Mouse (Mus musculus): Measurements from ENCODE around the gene Ifitm1.
A peak's percentile ranks its signal among the peaks of the same experiment; 100 is the strongest.

The Ifitm1 gene

GRCm38 (mm10) chr7:140966921-140967320 is at the start of gene Ifitm1:
Gene Ifitm1, plus strand, starts transcription at chr7:140967221.
- no peak for DNase-seq (ENCODE audit: low read depth, low spot score)

DNA sequence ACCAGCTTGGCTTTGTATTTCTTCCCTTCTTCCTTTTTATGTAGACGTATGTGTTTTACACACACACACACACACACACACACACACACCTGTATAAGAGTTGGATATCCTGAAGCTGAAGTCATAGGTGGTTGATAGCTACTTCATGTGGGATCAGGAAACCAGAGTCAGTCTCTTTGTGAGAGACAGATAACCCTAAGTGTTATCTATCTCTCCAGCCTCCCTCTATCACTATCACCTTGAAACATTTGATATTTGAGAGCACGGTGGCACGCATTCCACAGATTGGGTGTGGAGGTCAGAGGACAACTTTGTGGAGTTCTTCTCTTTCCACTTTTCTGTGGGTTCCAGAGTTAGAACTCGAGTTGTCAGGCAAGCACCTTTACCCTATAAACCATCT is 47.1 kb upstream of the Ifitm1 start:
- no peak for DNase-seq (ENCODE audit: low read depth, low spot score)

- DNase-seq (ENCODE audit: low read depth, low spot score), result no peak
Measured at GRCm38 (mm10) chr7:140920418-140921029, 46.5 kb upstream of the Ifitm1 start, which contains the start of gene Nlrp6. Gene Nlrp6, plus strand, starts transcription at chr7:140920902.

DNA sequence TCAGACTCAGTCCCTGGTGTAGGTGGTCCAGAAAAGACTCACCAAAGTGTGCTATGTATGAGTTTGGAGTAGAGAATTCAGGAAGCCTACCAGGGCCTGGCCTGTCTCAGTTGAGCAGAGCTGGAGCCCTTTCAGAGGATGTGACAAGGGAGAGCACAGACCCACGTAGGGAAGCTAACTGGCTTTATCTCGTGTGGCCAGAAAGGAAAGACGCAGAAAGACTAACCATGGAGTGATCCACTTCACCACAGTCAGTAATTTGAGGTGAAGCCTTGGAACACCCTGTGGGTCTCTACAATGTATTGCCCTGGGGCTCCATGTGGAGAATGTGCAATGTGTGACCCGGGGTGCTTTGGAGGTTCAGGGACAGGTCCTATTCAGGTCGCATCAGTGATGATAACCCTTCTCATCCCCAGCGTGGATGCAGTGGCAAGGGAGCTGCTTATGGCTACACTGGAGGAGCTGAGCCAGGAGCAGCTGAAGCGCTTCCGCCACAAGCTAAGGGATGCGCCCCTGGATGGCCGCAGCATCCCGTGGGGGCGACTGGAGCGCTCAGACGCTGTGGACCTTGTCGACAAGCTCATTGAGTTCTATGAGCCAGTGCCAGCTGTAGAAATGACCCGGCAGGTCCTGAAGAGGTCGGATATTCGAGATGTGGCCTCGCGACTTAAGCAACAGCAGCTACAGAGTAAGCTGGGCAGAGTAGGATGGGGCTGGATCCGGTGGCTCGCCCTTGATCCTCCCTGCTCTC is 45.6 kb upstream of the Ifitm1 start:
- DNase-seq (ENCODE audit: low read depth, low spot score), result no peak

DNA sequence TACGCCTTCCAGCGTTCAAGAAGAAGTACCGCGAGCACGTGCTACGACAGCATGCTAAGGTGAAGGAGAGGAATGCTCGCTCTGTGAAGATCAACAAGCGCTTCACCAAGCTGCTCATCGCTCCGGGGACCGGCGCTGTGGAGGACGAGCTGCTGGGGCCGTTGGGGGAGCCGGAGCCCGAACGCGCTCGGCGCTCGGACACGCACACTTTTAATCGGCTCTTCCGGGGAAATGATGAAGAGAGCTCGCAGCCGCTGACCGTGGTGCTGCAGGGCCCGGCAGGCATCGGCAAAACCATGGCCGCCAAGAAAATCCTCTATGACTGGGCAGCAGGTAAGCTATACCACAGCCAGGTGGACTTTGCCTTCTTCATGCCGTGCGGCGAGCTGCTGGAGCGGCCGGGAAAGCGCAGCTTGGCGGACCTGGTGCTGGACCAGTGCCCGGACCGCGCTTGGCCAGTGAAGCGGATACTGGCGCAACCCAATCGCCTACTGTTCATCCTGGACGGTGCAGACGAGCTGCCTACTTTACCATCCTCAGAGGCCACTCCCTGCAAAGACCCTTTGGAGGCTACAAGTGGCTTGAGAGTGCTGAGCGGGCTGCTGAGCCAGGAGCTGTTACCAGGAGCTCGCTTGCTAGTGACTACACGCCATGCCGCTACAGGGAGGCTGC is 44.5 kb upstream of the Ifitm1 start:
- no peak for DNase-seq (ENCODE audit: low read depth, low spot score)

DNA sequence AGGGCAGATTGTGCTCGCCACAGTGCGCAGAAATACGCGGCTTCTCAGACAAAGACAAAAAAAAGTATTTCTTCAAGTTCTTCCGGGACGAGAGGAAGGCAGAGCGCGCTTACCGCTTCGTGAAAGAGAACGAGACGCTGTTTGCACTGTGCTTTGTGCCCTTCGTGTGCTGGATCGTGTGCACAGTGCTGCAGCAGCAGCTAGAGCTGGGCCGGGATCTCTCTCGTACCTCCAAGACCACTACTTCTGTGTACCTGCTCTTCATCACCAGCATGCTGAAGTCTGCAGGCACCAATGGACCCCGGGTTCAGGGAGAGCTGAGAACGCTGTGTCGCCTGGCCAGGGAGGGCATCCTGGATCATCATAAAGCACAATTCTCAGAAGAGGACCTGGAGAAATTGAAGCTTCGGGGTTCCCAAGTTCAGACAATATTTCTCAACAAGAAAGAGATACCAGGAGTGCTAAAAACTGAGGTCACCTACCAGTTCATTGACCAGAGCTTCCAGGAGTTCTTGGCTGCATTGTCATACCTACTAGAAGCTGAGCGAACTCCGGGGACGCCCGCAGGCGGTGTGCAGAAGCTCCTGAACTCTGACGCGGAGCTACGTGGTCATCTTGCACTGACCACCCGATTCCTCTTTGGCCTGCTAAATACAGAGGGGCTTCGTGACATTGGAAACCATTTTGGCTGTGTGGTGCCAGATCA is 43.8 kb upstream of the Ifitm1 start:
- DNase-seq (ENCODE audit: low read depth, low spot score), result no peak

DNA sequence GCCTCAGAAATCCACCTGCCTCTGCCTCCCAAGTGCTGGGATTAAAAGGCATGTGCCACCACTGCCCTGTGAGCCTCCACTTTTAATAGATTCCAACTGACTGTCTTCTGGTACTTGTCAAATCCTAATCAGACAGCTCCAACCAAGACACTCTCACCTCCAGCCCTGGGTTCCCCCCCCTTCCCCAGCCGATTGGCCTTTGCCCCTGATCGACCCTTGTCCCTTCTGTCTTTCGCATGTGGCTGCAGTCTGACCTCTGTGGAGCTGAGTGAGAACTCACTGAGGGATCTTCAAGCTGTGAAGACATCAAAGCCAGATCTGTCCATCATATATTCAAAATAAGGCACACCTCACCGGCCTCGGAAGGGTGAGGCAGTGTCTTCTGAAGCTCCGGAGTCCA is 39.8 kb upstream of the Ifitm1 start:
- DNase-seq (ENCODE audit: low read depth, low spot score), result no peak

- DNase-seq (ENCODE audit: low read depth, low spot score), result no peak
Measured at GRCm38 (mm10) chr7:140938436-140938835, 28.6 kb upstream of the Ifitm1 start.

- no peak for DNase-seq (ENCODE audit: low read depth, low spot score)
Measured at GRCm38 (mm10) chr7:140938896-140939295, 28.1 kb upstream of the Ifitm1 start.

- DNase-seq (ENCODE audit: low read depth, low spot score), result no peak
Measured at GRCm38 (mm10) chr7:140939669-140940171, 27.3 kb upstream of the Ifitm1 start.

DNA sequence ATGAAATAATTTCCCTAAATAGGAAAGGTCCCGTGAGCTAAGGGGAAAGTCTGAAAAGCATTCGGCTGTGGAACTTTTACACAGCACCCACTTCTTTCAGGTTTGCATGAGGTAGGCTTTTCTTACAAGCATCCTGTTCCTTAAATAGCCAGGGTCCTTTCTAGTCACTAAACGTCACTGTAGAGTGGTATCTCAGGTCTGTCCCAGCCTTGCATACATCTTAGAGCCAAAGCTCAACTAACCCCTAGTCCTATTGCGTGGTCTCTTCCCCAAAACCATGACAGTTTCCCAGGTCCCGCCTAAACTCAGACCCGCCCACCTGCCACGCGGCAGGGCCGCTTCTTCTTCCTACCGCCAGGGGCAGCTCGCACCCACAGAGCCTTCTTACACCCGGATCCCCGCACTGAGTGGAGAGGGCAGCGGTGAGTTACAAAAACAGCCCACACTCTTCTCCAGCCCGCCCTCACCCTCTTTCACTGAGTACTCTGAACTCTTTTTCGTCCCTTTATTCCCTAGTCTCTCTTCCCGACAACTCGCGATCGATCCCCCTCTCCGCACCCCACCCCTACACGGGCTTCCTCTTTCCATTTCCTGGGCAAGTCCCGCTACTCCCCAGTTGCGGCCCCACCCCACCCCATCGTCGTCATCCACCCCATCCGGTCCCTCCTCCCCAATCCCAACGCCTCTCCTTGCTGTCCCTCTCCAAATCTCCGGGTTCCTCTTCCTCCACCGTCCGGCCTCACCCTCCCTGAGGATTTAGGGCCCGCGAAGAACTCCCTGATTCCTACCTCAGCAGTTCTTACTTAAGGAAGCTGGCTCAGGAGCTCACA is 25.6 kb upstream of the Ifitm1 start, which contains the start of gene Pgghg:
Gene Pgghg, plus strand, starts transcription at position 170 of the 830 bp plus-strand sequence.
- peak; percentile 92 for DNase-seq (ENCODE audit: low read depth, low spot score)

- no peak for DNase-seq (ENCODE audit: low read depth, low spot score)
Measured at GRCm38 (mm10) chr7:140942341-140942740, 24.7 kb upstream of the Ifitm1 start.

GRCm38 (mm10) chr7:140942811-140943210 is 24.2 kb upstream of the Ifitm1 start:
- no peak for DNase-seq (ENCODE audit: low read depth, low spot score)

DNA sequence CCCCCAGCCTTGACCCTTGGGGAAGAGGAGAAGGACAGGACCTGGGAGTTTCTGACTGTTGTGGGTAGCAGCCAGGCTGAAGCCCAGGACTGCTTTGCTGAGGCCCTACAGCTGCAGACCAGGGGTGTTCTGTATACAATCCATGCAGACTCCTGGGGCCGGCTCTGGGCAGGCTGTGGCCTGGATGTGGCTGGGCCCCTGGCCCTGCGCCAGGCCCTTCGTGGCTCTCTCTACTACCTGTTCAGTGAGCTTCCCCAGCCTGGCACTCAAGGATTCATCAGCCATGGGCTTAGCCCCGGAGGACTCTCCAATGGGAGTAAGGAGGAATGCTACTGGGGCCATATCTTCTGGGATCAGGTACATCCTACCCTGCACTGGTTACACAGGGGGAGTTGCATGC is 23.7 kb upstream of the Ifitm1 start:
- DNase-seq (ENCODE audit: low read depth, low spot score), result no peak

DNA sequence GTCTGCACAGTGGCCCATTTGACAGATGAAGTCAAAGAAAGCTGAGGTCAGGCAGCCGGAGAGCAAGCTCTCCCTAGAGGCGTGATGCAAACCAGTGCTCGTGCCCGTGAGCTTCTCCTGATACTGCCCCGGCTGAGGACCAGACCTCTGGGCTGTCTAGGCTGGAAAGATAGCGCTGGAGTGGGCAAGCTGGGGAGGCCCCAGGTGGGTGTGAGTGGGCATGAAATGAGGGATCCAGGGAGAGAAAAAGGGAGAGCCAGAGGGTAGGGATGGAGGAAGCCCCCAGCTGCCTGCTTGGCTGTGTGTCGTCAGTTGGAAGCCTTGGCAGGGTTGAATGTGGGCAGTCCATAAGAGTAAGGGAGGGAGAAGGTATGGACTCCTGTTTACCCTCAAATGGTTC is 22.8 kb upstream of the Ifitm1 start:
- DNase-seq (ENCODE audit: low read depth, low spot score), result no peak

- no peak for DNase-seq (ENCODE audit: low read depth, low spot score)
Measured at GRCm38 (mm10) chr7:140945247-140945646, 21.8 kb upstream of the Ifitm1 start.

DNA sequence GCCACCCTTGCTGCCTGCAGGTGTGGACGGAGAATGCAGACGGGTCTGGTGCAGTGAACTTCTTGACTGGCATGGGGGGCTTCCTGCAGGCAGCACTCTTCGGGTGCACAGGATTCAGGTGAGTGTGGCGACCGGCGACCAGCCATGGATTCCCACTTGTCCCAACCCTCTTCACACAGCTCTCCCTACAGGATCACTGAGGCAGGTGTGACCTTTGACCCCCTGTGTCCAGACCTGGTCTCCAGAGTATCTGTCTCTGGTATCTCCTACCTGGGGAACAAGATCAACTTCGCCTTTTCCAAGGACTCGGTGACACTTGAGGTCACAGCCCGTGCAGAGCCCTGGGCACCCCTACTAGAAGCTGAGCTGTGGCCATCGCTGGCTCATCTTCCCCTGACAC is 20.7 kb upstream of the Ifitm1 start:
- no peak for DNase-seq (ENCODE audit: low read depth, low spot score)

DNA sequence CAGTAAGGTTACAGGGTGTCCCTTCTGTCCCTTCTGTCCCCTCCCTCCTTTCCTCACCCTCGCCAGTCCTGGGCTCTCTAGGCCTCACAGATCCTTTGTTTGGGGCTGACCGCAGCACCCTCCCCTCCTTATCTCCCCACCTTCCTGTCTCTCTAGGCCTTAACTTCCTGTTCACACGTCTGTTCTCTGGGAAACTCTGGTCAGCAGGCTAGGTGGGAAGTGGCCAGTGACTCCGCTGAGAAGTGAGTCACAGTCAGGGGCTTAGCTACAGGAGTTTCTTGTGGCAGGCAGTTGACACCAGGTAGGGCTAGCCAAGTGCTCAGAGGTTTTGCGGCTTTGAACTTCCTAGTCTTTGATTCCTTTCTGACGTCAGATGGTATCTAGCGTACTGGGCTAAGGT is 20.0 kb upstream of the Ifitm1 start:
- DNase-seq (ENCODE audit: low read depth, low spot score), result no peak

- no peak for DNase-seq (ENCODE audit: low read depth, low spot score)
Measured at GRCm38 (mm10) chr7:140948161-140948560, 18.9 kb upstream of the Ifitm1 start.

- DNase-seq (ENCODE audit: low read depth, low spot score), result no peak
Measured at GRCm38 (mm10) chr7:140949255-140949654, 17.8 kb upstream of the Ifitm1 start.

Measured in skeletal muscle tissue, adult 2 months (tissue).